Mouse (Mus musculus) heart, adult 2 months (tissue): ENCODE data around the gene Arid4a.

ENCODE experiments used
- CTCF ChIP-seq: fragments of 200-600 bp; IDR thresholded peaks from 2 replicates; pipeline ENCODE4 v1.8.1; 2022; ENCODE audit warnings: antibody characterized with exemption, mild to moderate bottlenecking, moderate library complexity
- EP300 ChIP-seq: fragments of 200-500 bp; IDR thresholded peaks from 2 replicates; pipeline ENCODE4 v1.6.1; 2011; ENCODE audit warnings: low read depth, low read length, control low read depth; ENCODE audit not compliant: insufficient read depth

DNA sequence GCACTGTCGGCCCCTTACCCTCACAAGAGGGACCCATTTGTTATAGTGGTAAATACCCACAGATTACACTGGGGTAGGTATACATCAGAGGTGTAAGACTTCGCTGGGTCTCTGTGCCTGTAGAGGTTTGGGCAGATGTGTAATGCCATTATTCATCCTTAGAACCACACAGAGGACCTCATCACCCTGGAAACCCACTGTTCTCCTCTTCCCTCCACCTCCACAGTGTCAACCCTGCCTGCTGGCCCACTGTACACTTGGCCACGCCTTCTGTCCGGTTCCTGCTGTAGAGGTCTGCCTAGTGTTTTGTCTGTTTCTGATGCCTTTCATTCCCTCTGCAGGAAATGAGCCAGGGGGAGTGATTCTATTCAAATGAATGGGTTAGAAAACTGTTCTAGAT is 56.3 kb downstream of the Arid4a start:
- no peak for TF ChIP-seq CTCF
- no peak for TF ChIP-seq EP300
